Mouse (Mus musculus) Muller cell, postnatal 12 days (primary cell): ENCODE results near the gene Brd1.
"Not testable (repeated sequence)": the region's sequence is repeated elsewhere in the genome, so short reads cannot be mapped to it uniquely, and the experiment has no call there.

Source experiments
- DNase-seq: peaks from one replicate; pipeline ENCODE4 v3.0.0-alpha.2; 2015; ENCODE audit errors: inconsistent ontology term

Gene Brd1

GRCm38 (mm10) chr15:88730717-88731116, 3.3 kb downstream of the Brd1 start:
- DNase-seq: no peak

- DNase-seq: no peak
Observed at GRCm38 (mm10) chr15:88727204-88727603, 6.8 kb downstream of the Brd1 start.

GRCm38 (mm10) chr15:88725036-88725435, 9.0 kb downstream of the Brd1 start:
- DNase-seq: no peak

GRCm38 (mm10) chr15:88724311-88724710, 9.7 kb downstream of the Brd1 start:
- no peak for DNase-seq

- DNase-seq: no peak
Observed at GRCm38 (mm10) chr15:88723205-88723604, 10.8 kb downstream of the Brd1 start.

GRCm38 (mm10) chr15:88717239-88717638, 16.8 kb downstream of the Brd1 start:
- DNase-seq: no peak

GRCm38 (mm10) chr15:88716350-88716749, 17.7 kb downstream of the Brd1 start:
- no peak for DNase-seq

GRCm38 (mm10) chr15:88714021-88714589, 19.9 kb downstream of the Brd1 start:
- no peak for DNase-seq

- no peak for DNase-seq
Observed at GRCm38 (mm10) chr15:88712501-88712900, 21.5 kb downstream of the Brd1 start.

- DNase-seq: no peak
Observed at GRCm38 (mm10) chr15:88709878-88710277, 24.2 kb downstream of the Brd1 start.

GRCm38 (mm10) chr15:88708657-88709511, 25.1 kb downstream of the Brd1 start:
- DNase-seq: peak; percentile 36

GRCm38 (mm10) chr15:88708204-88708603, 25.8 kb downstream of the Brd1 start:
- DNase-seq: no peak

GRCm38 (mm10) chr15:88706987-88707386, 27.0 kb downstream of the Brd1 start:
- not testable (repeated sequence) for DNase-seq

- no peak for DNase-seq
Observed at GRCm38 (mm10) chr15:88706320-88706719, 27.7 kb downstream of the Brd1 start.

- no peak for DNase-seq
Observed at GRCm38 (mm10) chr15:88704284-88704683, 29.7 kb downstream of the Brd1 start.

- DNase-seq: peak; percentile 16
Observed at GRCm38 (mm10) chr15:88702501-88702900, 31.5 kb downstream of the Brd1 start.

- no peak for DNase-seq
Observed at GRCm38 (mm10) chr15:88700759-88701158, 33.3 kb downstream of the Brd1 start.

GRCm38 (mm10) chr15:88699508-88699907, 34.5 kb downstream of the Brd1 start:
- DNase-seq: no peak

GRCm38 (mm10) chr15:88697586-88697985, 36.4 kb downstream of the Brd1 start:
- DNase-seq: no peak

- no peak for DNase-seq
Observed at GRCm38 (mm10) chr15:88696055-88696454, 38.0 kb downstream of the Brd1 start.

GRCm38 (mm10) chr15:88694033-88694432, 40.0 kb downstream of the Brd1 start:
- peak; percentile 79 for DNase-seq

GRCm38 (mm10) chr15:88692720-88693119, 41.3 kb downstream of the Brd1 start:
- no peak for DNase-seq

- no peak for DNase-seq
Observed at GRCm38 (mm10) chr15:88691129-88691528, 42.9 kb downstream of the Brd1 start.
